Mouse (Mus musculus) forebrain, embryonic 15.5 days (tissue): ENCODE measurements around the gene BC107364. TPM values are rescaled to one million over a fixed set of nuclear protein-coding genes. Genes with fewer than 3 reads are reported as not detected.
"Not testable (repeated sequence)": the region's sequence is repeated elsewhere in the genome, so short reads cannot be mapped to it uniquely, and the experiment has no call there.

ENCODE experiments used
- ATAC-seq: fragments of 200-750 bp; cut with Nextera tagmentation; replicated peaks from 2 replicates; pipeline ENCODE4 v1.8.0; 2017; ENCODE audit warnings: mild to moderate bottlenecking, moderate TSS enrichment, moderate library complexity
- H3K27ac ChIP-seq: fragments of 300-500 bp; sonication (generic); replicated peaks from 2 replicates; pipeline ENCODE4 v1.5.1; 2015; ENCODE audit warnings: mild to moderate bottlenecking, inconsistent platforms
- H3K27me3 ChIP-seq: fragments of 300-500 bp; sonication (generic); 2 replicates; pipeline ENCODE4 v1.6.1; 2015; ENCODE audit warnings: inconsistent platforms
- H3K36me3 ChIP-seq: fragments of 300-500 bp; sonication (generic); 2 replicates; pipeline ENCODE4 v1.6.1; 2015; ENCODE audit warnings: mild to moderate bottlenecking, inconsistent platforms
- H3K4me1 ChIP-seq: fragments of 300-500 bp; sonication (generic); 2 replicates; pipeline ENCODE4 v1.6.1; 2015; ENCODE audit warnings: inconsistent platforms
- H3K4me2 ChIP-seq: fragments of 300-500 bp; sonication (generic); replicated peaks from 2 replicates; pipeline ENCODE4 v1.6.1; 2015; ENCODE audit warnings: mild to moderate bottlenecking, inconsistent platforms
- H3K4me3 ChIP-seq: fragments of 300-500 bp; sonication (generic); 2 replicates; pipeline ENCODE4 v1.5.1; 2015; ENCODE audit warnings: mild to moderate bottlenecking, inconsistent platforms
- H3K9ac ChIP-seq: fragments of 300-500 bp; sonication (generic); replicated peaks from 2 replicates; pipeline ENCODE4 v1.6.1; 2015; ENCODE audit warnings: mild to moderate bottlenecking, inconsistent platforms
- H3K9me3 ChIP-seq: fragments of 300-500 bp; sonication (generic); 2 replicates; pipeline ENCODE4 v1.6.1; 2016; ENCODE audit warnings: inconsistent platforms
- WGBS: fragments of 180-500 bp; shearing (Covaris S2); methylation state at CpG from one replicate; pipeline ENCODE4 v1.1.7; 2015; ENCODE audit warnings: mixed read lengths; 5-methylcytosine and 5-hydroxymethylcytosine counted together
- polyA plus RNA-seq: library from polyadenylated mRNA; unstranded; fragments of >200 nt; fragmentation: Nextera tagmentation; extraction: Ambion mirVana; gene quantifications from 2 replicates; pipeline ENCODE4 v1.2.1, GENCODE M21; 2015

BC107364 gene
- polyA plus RNA-seq, 1 experiment from 2014 or later = not detected

GRCm38 (mm10) chr3:96416595-96416994 lies 35.5 kb downstream of the BC107364 start:
- no peak overlapping the region for H3K9ac ChIP-seq
- H3K4me1 ChIP-seq = peaks cover 7% of the 10 kb centered on the region; the same call in 1 of the 2 replicates
- ATAC-seq = no peak
- H3K9me3 ChIP-seq = no peaks in the 10 kb centered on the region
- no peak overlapping the region for H3K4me2 ChIP-seq
- 96% methylated on average over 6 of the region's 6 CpGs for WGBS
- H3K4me3 ChIP-seq = no peak overlapping the region
- no peaks in the 10 kb centered on the region for H3K36me3 ChIP-seq
- no peak overlapping the region for H3K27ac ChIP-seq
- H3K27me3 ChIP-seq = 0 out of 2 replicates have a peak, but pooled peaks cover 3% of the 10 kb centered on the region

- WGBS = 98% methylated on average over 2 of the region's 2 CpGs
- H3K4me3 ChIP-seq = no peak overlapping the region
Measured at GRCm38 (mm10) chr3:96416056-96416455, 36.0 kb downstream of the BC107364 start.

GRCm38 (mm10) chr3:96414951-96415327 lies 37.2 kb downstream of the BC107364 start:
- H3K36me3 ChIP-seq = no peaks in the 10 kb centered on the region
- H3K27me3 ChIP-seq = peaks cover 15% of the 10 kb centered on the region
- H3K9me3 ChIP-seq = no peaks in the 10 kb centered on the region
- no peak overlapping the region for H3K27ac ChIP-seq
- H3K4me3 ChIP-seq = peak overlapping the region; percentile 60
- WGBS = 38% methylated on average over 7 of the region's 7 CpGs
- ATAC-seq = no peak
- peak overlapping the region; percentile 81 for H3K4me2 ChIP-seq
- peaks cover 7% of the 10 kb centered on the region; the same call in 1 of the 2 replicates for H3K4me1 ChIP-seq
- H3K9ac ChIP-seq = no peak overlapping the region

More at GRCm38 (mm10) chr3:96416056-96416455, 36.0 kb downstream of the BC107364 start:
- Histone ChIP-seq H3K4me2 (no peak overlapping the region), H3K27me3 (0 out of 2 replicates have a peak, but pooled peaks cover 4% of the 10 kb centered on the region), H3K4me1 (peaks cover 7% of the 10 kb centered on the region; the same call in 1 of the 2 replicates), H3K27ac (no peak overlapping the region), H3K36me3 (no peaks in the 10 kb centered on the region), H3K9me3 (no peaks in the 10 kb centered on the region), H3K9ac (no peak overlapping the region)
- no peak for ATAC-seq

GRCm38 (mm10) chr3:96414126-96414950 lies 37.8 kb downstream of the BC107364 start:
- Histone ChIP-seq H3K9me3 (no peaks in the 10 kb centered on the region), H3K36me3 (no peaks in the 10 kb centered on the region), H3K4me2 (peak overlapping the region; percentile 81), H3K9ac (peak overlapping the region; percentile 76), H3K27me3 (peaks cover 21% of the 10 kb centered on the region), H3K27ac (peak overlapping the region; percentile 84), H3K4me1 (peaks cover 7% of the 10 kb centered on the region; the same call in 1 of the 2 replicates), H3K4me3 (peak overlapping the region; percentile 60)
- under 1% methylated on average over 64 of the region's 64 CpGs for WGBS
- ATAC-seq = peak; percentile 92

- H3K4me1 ChIP-seq = peaks cover 7% of the 10 kb centered on the region; the same call in 1 of the 2 replicates
- no peak for ATAC-seq
- 0 out of 2 replicates have a peak overlapping the region, but pooled peaks have one; percentile 84 for H3K27ac ChIP-seq
- H3K36me3 ChIP-seq = no peaks in the 10 kb centered on the region
- H3K27me3 ChIP-seq = peaks cover 27% of the 10 kb centered on the region
- peak overlapping the region; percentile 76; the same call in 1 of the 2 replicates for H3K9ac ChIP-seq
- WGBS = 30% methylated on average over 9 of the region's 9 CpGs
- H3K4me3 ChIP-seq = peak overlapping the region; percentile 60
- H3K9me3 ChIP-seq = no peaks in the 10 kb centered on the region
- peak overlapping the region; percentile 81 for H3K4me2 ChIP-seq
Measured at GRCm38 (mm10) chr3:96413581-96414125, 38.5 kb downstream of the BC107364 start.

- Histone ChIP-seq H3K27me3 (peaks cover 40% of the 10 kb centered on the region), H3K4me3 (no peak overlapping the region), H3K9me3 (no peaks in the 10 kb centered on the region), H3K36me3 (no peaks in the 10 kb centered on the region), H3K27ac (no peak overlapping the region), H3K4me2 (no peak overlapping the region), H3K4me1 (peaks cover 7% of the 10 kb centered on the region; the same call in 1 of the 2 replicates), H3K9ac (no peak overlapping the region)
- 81% methylated on average over 3 of the region's 3 CpGs for WGBS
- no peak for ATAC-seq
Measured at GRCm38 (mm10) chr3:96411821-96412220, 40.3 kb downstream of the BC107364 start.

GRCm38 (mm10) chr3:96410966-96411365 lies 41.1 kb downstream of the BC107364 start:
- peaks cover 7% of the 10 kb centered on the region; the same call in 1 of the 2 replicates for H3K4me1 ChIP-seq
- no peak overlapping the region for H3K4me3 ChIP-seq
- no peaks in the 10 kb centered on the region for H3K36me3 ChIP-seq
- no peak overlapping the region for H3K4me2 ChIP-seq
- WGBS = 87% methylated on average over 5 of the region's 5 CpGs
- no peak overlapping the region for H3K9ac ChIP-seq
- peaks cover 47% of the 10 kb centered on the region for H3K27me3 ChIP-seq
- ATAC-seq = no peak
- no peak overlapping the region for H3K27ac ChIP-seq
- no peaks in the 10 kb centered on the region for H3K9me3 ChIP-seq

- H3K4me1 ChIP-seq = peaks cover 4% of the 10 kb centered on the region; the same call in 1 of the 2 replicates
- ATAC-seq = no peak
- 5% methylated on average over 31 of the region's 31 CpGs for WGBS
- H3K4me3 ChIP-seq = no peak overlapping the region
- H3K9ac ChIP-seq = no peak overlapping the region
- no peaks in the 10 kb centered on the region for H3K36me3 ChIP-seq
- no peaks in the 10 kb centered on the region for H3K9me3 ChIP-seq
- peaks cover 58% of the 10 kb centered on the region for H3K27me3 ChIP-seq
- H3K27ac ChIP-seq = no peak overlapping the region
- no peak overlapping the region for H3K4me2 ChIP-seq
Measured at GRCm38 (mm10) chr3:96409701-96410246, 42.3 kb downstream of the BC107364 start.

- not testable (repeated sequence) for H3K9ac ChIP-seq, ATAC-seq, H3K4me2 ChIP-seq, H3K9me3 ChIP-seq, H3K4me3 ChIP-seq, H3K36me3 ChIP-seq, H3K4me1 ChIP-seq, H3K27ac ChIP-seq
- WGBS = 86% methylated on average over 10 of the region's 10 CpGs
- peaks cover 75% of the 10 kb centered on the region for H3K27me3 ChIP-seq
Measured at GRCm38 (mm10) chr3:96408111-96408510, 44.0 kb downstream of the BC107364 start.

GRCm38 (mm10) chr3:96405541-96406503 lies 46.3 kb downstream of the BC107364 start:
- no peaks in the 10 kb centered on the region for H3K36me3 ChIP-seq
- H3K4me1 ChIP-seq = peaks cover 12% of the 10 kb centered on the region; the same call in 1 of the 2 replicates
- peaks cover 89% of the 10 kb centered on the region for H3K27me3 ChIP-seq
- H3K4me3 ChIP-seq = no peak overlapping the region
- no peak overlapping the region for H3K27ac ChIP-seq
- H3K4me2 ChIP-seq = no peak overlapping the region
- no peak for ATAC-seq
- no peak overlapping the region for H3K9ac ChIP-seq
- WGBS = 65% methylated on average over 32 of the region's 32 CpGs
- no peaks in the 10 kb centered on the region for H3K9me3 ChIP-seq

- H3K4me1 ChIP-seq = peaks cover 12% of the 10 kb centered on the region; the same call in 1 of the 2 replicates
- H3K9me3 ChIP-seq = no peaks in the 10 kb centered on the region
- no peak for ATAC-seq
- no peak overlapping the region for H3K27ac ChIP-seq
- no peak overlapping the region for H3K4me3 ChIP-seq
- no peak overlapping the region for H3K9ac ChIP-seq
- no peaks in the 10 kb centered on the region for H3K36me3 ChIP-seq
- H3K27me3 ChIP-seq = peaks cover 89% of the 10 kb centered on the region
- WGBS = 31% methylated on average over 11 of the region's 11 CpGs
- H3K4me2 ChIP-seq = no peak overlapping the region
Measured at GRCm38 (mm10) chr3:96405004-96405403, 47.1 kb downstream of the BC107364 start.
